ENCODE assay signal across 21 mouse cellular contexts in genomic region chr5:64678706-64679105, GRCm38 (mm10).
DNase-seq lines count a peak whose midpoint lies in the region; ATAC-seq lines count a peak whose summit lies in the region.
"Had no signal": no experiment of that assay in that cellular context is flagged by ENCODE, and none has a peak within 500 bp of the region (broad histone marks: within the 10 kb centered on the region; RNA-seq: fewer than 3 reads in every experiment).

No protein-coding gene starts in this region.

- intact Hi-C loops in left cerebral cortex, postnatal 14 days (cut with DNase I), result no loop called here

- peak; percentile 11 for ATAC-seq in CD4-positive, CD25-positive, alpha-beta regulatory T cell, adult 4 months
- ATAC-seq: activated CD4-positive, CD25-positive, alpha-beta regulatory T cell, adult 4 months; forebrain, embryonic 14.5 days; forebrain, postnatal 0 days; hindbrain, embryonic 16.5 days had no signal

- DNase-seq in thymus, postnatal 14 days, result peak; percentile 45
- DNase-seq in thymus, postnatal 4 days, result no peak
- peak; percentile 70 for DNase-seq in naive thymus-derived CD4-positive, alpha-beta T cell, adult 2 months (ENCODE audit: low read depth)
- no peak for DNase-seq in left cerebral cortex, postnatal 14 days (ENCODE audit: low spot score in 2 of 2)
- DNase-seq in layer of hippocampus, postnatal 25 days (ENCODE audit: extremely low spot score in 1 of 2, low spot score in 1 of 2), result no peak
- DNase-seq in c-Kit-positive CD71-positive TER-119-positive erythroid progenitor cells, embryonic 14.5 days (ENCODE audit: low spot score), result no peak
- DNase-seq: adrenal gland, adult 8-10 months; adrenal gland, postnatal 25 days; cerebellum, adult 18-20 months; cerebellum, adult 9-10 months; cerebellum, postnatal 14 days; forebrain, postnatal 0 days; gastrocnemius, adult 2 months; gastrocnemius, postnatal 14 days; heart, adult 18-20 months; heart, postnatal 10 days; heart, postnatal 36 days had no signal

Comparison
In these comparisons a context has a peak if more than half of its experiments do, and no peak if none do; other contexts are left out.
1. DNase-seq: peak in thymus, postnatal 14 days (single experiment) and naive thymus-derived CD4-positive, alpha-beta T cell, adult 2 months (single experiment); none in thymus, postnatal 4 days (single experiment), left cerebral cortex, postnatal 14 days (0 of 2), layer of hippocampus, postnatal 25 days (0 of 2) and c-Kit-positive CD71-positive TER-119-positive erythroid progenitor cells, embryonic 14.5 days (single experiment).